Mouse (Mus musculus) mature B cell (primary cell): Measurements from ENCODE around the gene Slc26a5.

ENCODE experiments used
- in situ Hi-C: fragments of 300-500 bp; cut with MboI; formaldehyde crosslinking; loops from 2 replicates; pipeline ENCODE4 v1.14.3; 2019

Gene Slc26a5

GRCm38 (mm10) chr5:21865346-21866107 is at the start of gene Slc26a5:
Gene Slc26a5, minus strand, starts transcription at chr5:21865604.
- in situ Hi-C loops, result no loop called here

DNA sequence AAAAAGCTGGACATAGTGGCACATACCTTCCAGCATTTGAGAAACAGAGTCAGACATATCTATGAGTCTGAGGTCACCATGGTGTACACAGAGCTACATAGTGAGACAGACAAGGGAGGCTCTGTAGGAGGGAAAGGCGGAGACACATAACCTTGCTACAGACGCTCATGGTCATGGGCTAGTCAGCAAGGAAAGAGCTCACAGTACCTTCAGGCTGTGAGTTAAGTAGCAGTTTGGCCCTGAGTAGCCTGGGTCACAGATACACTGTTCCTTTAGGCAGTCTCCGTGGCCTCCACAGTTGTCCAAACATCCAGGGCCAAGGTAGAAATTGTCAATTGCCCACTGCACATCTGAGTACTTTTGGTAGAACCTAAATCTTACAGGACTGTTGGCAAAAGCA is 49.4 kb upstream of the Slc26a5 start:
- in situ Hi-C loops, result no loop called here

DNA sequence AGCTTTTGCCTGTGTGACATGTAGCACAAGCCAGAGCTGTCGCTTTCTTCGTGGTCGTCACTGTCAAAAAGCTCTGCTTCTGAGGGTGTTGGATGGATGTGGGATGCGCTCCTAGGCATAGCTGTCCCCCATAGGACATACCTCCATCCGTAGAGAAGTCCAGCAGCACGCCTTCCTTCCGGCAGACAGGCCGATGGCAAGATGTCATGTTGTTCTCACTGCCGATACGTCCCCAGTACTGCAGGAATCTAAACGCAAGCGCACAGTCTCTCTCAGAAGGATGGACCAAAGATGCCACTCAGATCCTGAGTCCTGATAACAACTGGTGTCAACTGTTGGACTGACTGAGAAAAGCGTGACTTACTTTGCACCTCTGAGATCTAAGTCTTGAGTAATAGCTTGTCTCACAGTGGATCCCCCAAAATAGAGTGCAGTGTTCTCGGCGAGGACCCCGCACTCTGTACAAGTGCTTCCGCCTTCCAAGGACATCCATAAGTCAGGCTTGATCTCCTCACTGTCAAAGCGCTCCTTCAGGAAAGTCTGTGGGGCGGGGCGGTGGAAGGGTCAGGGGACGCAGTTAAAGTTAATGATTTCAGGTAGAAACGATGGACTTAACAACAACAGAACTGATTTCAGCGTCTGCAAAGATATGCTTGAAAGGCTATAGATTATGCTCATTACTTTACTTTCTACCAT is 47.6 kb upstream of the Slc26a5 start:
- in situ Hi-C loops, result no loop called here

DNA sequence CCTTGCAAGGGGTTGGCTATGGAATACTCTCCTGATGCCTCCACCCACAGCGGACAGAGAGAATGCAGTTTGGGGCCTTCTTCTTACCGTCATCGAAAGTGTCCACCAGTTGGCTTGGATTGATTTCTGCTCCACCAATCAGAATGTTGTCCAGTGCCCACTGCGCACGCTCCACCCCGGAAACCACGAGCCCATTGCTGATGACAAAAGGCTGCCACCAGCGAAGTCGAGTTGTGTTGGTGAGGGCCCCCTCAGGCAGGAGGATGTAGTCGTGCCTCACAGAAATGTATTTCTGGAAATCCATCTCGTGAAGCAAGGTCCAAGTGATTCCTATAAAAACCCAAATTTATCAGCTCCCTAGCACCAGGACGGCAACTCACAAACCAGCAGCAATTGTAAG is 45.3 kb upstream of the Slc26a5 start:
- in situ Hi-C loops, result no loop called here

GRCm38 (mm10) chr5:21909713-21910112 is 44.3 kb upstream of the Slc26a5 start:
- in situ Hi-C loops, result no loop called here

GRCm38 (mm10) chr5:21901411-21901810 is 36.0 kb upstream of the Slc26a5 start:
- in situ Hi-C loops, result no loop called here

DNA sequence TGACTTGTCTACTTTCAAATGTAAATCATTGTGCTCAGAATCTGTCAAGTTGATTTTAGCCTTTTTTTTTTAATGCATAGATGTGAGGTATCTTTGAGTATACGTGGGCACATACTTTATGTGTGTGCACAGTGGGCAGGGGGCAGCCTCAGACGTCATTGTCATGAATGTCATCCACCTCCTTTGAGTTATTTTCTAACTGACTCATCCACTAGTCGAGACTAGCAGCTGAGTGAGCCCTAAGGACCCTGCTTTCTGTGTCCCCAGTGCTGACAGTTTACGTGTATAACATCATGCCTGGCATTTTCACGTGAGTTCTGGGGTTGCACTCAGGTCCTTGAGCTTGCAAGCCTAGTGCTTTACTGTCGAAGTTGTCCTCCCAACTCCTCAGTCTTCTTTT is 35.5 kb upstream of the Slc26a5 start:
- in situ Hi-C loops, result no loop called here

DNA sequence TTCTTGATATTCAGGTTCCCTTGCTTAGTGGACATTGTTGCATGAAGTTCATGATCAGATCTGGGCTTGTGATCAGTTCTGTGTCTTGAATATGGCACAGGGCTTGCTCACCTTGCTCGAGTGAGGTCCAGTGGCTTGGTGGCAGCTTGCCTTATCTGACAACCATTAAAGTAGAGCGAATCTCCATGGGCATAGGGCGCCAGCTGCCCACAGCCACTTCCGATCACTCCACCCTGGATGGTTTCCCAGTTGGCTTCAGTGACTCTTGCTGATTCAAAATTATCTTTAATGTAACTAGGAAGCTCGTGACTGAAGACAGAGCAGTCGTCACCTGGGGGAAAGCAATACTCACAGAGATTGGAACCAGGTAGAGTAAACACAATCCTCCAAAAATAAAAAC is 33.5 kb upstream of the Slc26a5 start:
- in situ Hi-C loops, result no loop called here

- in situ Hi-C loops, result no loop called here
Observed at GRCm38 (mm10) chr5:21896586-21896985, 31.2 kb upstream of the Slc26a5 start.

- in situ Hi-C loops, result no loop called here
Observed at GRCm38 (mm10) chr5:21894168-21894567, 28.8 kb upstream of the Slc26a5 start.

- in situ Hi-C loops, result no loop called here
Observed at GRCm38 (mm10) chr5:21866750-21867149, 1.3 kb upstream of the Slc26a5 start.

DNA sequence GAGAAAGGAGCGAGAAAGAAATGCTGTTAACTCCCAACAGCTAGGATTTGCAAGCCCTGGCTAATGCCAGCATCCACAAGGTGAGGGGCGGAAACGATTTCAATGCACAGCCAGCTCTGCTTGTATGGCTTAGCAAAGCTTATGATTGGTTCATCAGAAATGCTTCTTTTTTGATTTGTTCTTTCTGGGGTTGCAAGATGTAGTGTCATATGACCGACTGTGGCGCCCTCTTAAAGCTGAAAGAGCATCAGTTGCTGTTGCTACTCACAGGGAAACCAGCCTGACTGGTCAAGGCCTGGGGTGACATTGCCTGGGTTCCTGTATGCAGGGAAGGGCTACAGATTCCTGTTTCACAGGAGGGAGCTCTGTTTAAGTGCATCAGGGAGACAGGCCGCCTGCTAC is 908 bp upstream of the Slc26a5 start:
- in situ Hi-C loops, result no loop called here

DNA sequence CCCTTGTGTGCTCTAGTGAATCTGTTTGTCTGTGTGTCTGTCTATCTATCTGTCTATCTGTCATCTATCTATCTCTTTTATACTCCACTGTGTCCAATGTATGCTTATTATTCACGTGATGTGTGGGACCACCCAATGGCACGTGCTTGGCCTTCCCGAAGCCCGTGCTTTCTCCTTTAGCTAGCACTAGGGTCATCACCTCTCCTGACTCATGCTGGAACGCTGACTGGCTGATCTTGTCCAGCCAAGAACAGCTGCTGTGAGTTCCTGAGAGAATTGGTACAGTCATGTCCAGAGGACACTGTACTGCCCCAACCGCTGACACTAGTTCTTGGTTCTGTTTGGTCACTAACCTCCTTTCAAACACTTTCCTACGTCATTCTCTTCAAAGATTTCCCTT is 6.8 kb downstream of the Slc26a5 start:
- in situ Hi-C loops, result no loop called here

GRCm38 (mm10) chr5:21851679-21852340 is 13.6 kb downstream of the Slc26a5 start:
- in situ Hi-C loops, result no loop called here

DNA sequence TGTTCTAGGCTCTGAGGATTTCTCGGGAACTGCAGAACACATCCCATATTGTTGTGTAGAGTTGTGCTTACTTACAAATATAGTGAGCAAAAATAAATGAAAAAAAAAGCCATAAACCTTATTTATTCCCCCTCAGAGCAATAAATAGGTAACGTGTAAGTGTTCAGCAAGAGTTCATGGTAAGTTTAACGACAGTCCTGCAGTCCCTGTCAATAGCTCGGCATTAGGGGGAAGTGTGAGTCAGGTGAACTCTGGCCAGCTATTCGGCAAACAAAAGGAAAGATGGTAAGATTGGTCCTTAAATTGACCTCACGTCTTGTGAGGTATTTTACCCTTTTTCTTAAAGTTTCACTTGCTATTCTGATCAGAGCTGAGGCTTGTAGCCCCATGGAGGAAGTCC is 18.0 kb downstream of the Slc26a5 start:
- in situ Hi-C loops, result no loop called here

- in situ Hi-C loops, result no loop called here
Observed at GRCm38 (mm10) chr5:21846616-21847290, 18.7 kb downstream of the Slc26a5 start.

DNA sequence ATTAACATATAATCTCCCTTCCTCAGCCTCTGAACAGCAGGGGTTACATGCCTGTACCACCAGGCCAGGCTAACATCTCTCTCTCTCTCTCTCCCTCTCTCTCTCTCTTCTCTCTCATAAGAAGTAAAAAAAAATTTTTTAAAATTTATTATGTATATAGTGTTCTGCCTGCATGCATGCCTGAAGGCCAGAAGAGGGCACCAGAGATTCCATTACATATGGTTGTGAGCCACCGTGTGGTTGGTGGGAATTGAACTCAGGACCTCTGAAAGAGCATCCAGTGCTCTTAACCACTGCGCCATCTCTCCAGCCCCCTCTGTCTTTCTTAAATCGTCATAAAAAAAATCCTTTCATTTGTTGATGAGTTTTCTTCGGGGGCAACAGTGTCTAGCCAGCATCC is 20.7 kb downstream of the Slc26a5 start:
- in situ Hi-C loops, result no loop called here

GRCm38 (mm10) chr5:21831761-21832160 is 33.6 kb downstream of the Slc26a5 start:
- in situ Hi-C loops, result no loop called here

DNA sequence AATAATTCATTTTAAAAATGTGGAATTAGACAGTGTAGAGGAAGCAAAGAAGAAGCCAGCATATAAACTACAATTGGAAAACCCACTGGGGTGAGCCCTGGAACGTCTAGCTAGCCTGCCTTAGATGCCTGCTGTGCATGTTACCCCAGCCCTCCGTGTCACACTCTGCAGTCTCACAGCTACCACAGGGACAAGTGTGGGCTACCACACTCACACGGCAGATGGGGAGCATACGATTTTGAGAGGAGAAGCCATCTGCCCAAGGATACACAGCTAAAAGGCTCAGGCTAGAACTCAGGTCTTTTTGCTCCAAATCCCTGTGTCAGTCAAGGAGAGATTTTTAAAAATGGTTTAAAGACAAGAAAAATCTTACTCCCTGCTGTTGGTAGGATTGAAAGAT is 36.5 kb downstream of the Slc26a5 start:
- in situ Hi-C loops, result no loop called here

DNA sequence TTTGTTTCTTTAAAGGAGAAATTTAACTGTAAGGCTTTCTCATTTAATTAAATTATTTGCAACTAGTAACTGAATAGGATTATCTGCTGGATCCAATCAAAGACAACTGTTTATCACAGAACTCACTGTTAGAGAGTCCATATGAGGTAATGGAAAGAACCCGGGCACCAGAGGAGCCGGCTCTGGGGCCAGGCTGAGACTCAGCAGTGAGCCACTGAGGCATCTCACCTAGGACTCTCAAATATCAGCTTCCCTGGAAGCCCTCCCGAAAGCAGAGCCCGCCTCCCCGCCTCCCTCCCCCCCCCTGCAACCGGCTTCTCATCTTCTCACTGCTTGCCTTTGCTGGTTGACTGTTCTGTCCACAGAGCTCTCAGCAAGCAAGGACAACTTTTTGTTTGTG is 37.8 kb downstream of the Slc26a5 start:
- in situ Hi-C loops, result no loop called here

DNA sequence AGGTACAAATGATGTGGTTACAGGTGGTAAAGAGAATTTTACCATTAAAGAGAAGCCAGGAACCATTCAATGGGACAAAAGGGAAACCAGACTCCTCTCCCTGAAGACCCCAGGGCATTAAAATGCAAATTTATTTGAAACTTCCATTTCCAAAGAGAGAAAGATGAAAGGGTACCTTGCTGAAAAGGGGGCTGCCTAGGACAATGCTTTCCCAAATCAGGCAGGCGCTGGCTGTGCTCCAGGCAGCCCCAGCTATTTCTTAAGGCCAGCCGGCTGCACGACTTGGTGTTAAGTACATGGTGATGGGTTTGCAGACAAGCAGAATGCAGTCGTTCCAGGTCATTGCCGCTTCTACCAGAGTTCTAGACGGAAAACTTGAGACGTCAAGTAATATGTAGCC is 39.0 kb downstream of the Slc26a5 start:
- in situ Hi-C loops, result no loop called here

DNA sequence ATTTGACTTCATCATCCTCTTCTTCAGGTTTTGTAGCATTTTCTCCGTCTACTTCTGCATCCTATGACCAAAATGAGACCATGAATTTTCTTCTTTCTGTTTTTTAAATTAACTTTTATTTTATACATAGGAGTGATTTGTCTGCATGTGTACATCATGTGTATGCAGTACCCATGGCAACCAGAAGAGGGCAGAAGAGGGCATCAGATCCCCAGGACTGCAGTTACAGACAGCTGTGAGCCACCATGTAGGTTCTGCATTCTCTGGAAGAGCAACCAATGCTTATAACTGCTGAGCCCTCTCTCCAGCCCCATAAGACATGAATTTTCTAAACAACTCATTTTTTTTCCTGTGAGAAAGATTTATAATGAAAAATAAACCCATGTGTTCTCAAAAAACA is 51.4 kb downstream of the Slc26a5 start:
- in situ Hi-C loops, result no loop called here
